Mouse (Mus musculus) forebrain, embryonic 10.5 days (tissue): ENCODE measurements around the gene Fgfr2. TPM values are rescaled to one million over a fixed set of nuclear protein-coding genes. Genes with fewer than 3 reads are reported as not detected.

Source experiments
- DNase-seq: peaks from one replicate; pipeline ENCODE4 v3.0.0-alpha.2; 2017; ENCODE audit warnings: low spot score; ENCODE audit errors: extremely low spot score
- H3K27ac ChIP-seq: fragments of 300-500 bp; sonication (generic); 2 replicates; pipeline ENCODE4 v1.5.1; 2016; ENCODE audit warnings: mild to moderate bottlenecking
- H3K27me3 ChIP-seq: fragments of 300-500 bp; sonication (generic); 2 replicates; pipeline ENCODE4 v1.6.1; 2016; ENCODE audit warnings: mild to moderate bottlenecking; ENCODE audit not compliant: poor library complexity, severe bottlenecking
- H3K36me3 ChIP-seq: fragments of 300-500 bp; sonication (generic); replicated peaks from 2 replicates; pipeline ENCODE4 v1.6.1; 2016; ENCODE audit warnings: mild to moderate bottlenecking, moderate library complexity
- H3K4me1 ChIP-seq: fragments of 300-500 bp; sonication (generic); 2 replicates; pipeline ENCODE4 v1.6.1; 2016
- H3K4me3 ChIP-seq: fragments of 300-500 bp; sonication (generic); 2 replicates; pipeline ENCODE4 v1.5.1; 2016; ENCODE audit warnings: mild to moderate bottlenecking, moderate library complexity
- H3K9me3 ChIP-seq: fragments of 300-500 bp; sonication (generic); 2 replicates; pipeline ENCODE4 v1.6.1; 2016; ENCODE audit warnings: mild to moderate bottlenecking, moderate library complexity
- WGBS: fragments of 180-500 bp; shearing (Covaris S2); methylation state at CpG from one replicate; pipeline ENCODE4 v1.1.7; 2016; 5-methylcytosine and 5-hydroxymethylcytosine counted together
- polyA plus RNA-seq: library from polyadenylated mRNA; unstranded; fragments of >200 nt; fragmentation: Nextera tagmentation; extraction: Ambion mirVana; gene quantifications from 2 replicates; pipeline ENCODE4 v1.2.1, GENCODE M21; 2016

Gene Fgfr2
- polyA plus RNA-seq, 1 experiment from 2014 or later = 55.7 TPM

DNA sequence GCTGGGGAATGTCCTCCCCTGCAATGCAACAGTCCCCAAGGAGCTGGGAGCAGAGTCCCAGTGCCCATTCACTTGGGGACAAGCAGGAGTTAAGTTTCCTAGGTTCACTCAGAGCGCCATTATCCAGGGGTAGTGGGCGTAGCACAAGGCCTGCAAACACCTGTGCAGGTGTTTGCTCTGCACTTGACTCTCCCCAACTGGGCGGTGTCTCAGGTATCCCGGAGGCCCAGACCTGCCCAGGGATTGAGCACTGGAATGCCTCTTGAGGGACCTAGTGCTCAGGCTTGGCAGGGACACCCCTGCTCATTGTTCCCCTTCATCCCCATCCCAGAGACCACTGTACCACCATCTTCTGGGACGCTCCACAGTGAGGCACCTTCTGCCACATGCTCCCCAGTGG, 1243.0 kb downstream of the Fgfr2 start:
- Histone ChIP-seq H3K27ac (no peak overlapping the region), H3K27me3 (peaks cover 77% of the 10 kb centered on the region), H3K4me3 (no peak overlapping the region), H3K9me3 (no peaks in the 10 kb centered on the region), H3K36me3 (no peaks in the 10 kb centered on the region), H3K4me1 (peaks cover 4% of the 10 kb centered on the region; the same call in 1 of the 2 replicates)
- 81% methylated on average over 5 of the region's 5 CpGs for WGBS
- no peak for DNase-seq

DNA sequence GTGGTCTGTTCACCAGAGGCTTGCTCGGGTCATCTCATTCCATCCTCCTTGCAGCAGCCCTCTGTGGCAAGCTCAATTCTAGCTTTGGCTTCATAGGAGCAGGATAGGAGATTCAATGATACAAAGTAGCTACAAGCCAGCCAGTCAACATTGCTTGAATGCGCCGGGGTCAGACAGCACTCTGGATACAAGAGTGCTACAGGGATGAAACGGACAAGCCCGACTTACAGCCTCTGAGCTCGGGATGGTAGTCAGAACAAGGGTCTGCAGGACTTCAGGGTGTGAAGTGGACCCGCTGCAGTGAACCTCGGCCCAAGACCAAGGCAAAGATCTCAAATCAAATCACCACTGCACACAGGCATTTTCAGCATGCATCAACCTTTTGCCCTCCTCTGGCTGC, 1244.3 kb downstream of the Fgfr2 start:
- no peak overlapping the region for H3K4me3 ChIP-seq
- WGBS = 81% methylated on average over 8 of the region's 8 CpGs
- H3K27me3 ChIP-seq = peaks cover 75% of the 10 kb centered on the region
- H3K4me1 ChIP-seq = peaks cover 4% of the 10 kb centered on the region; the same call in 1 of the 2 replicates
- no peaks in the 10 kb centered on the region for H3K36me3 ChIP-seq
- DNase-seq = no peak
- no peak overlapping the region for H3K27ac ChIP-seq
- no peaks in the 10 kb centered on the region for H3K9me3 ChIP-seq

DNA sequence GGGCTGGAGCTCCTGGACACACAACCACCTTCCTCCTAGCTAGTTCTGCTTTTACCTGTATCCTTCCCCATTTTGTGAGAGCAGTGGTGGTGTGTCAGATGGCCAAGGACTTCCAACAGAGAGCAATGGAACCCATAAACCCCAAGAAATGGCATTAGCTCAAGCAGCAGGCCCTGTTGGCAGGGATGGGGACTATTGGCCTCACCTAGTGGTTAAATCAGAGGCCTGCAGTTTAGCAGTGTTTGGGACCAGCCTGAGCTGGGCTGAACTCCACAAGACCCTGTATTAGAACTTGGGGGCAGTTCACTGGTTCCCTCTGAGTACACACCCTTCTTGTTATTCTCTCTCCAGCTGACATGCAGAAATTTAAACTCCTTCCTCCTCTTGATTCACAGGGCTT, 1262.0 kb downstream of the Fgfr2 start:
- H3K27ac ChIP-seq = no peak overlapping the region
- H3K4me1 ChIP-seq = no peaks in the 10 kb centered on the region
- H3K4me3 ChIP-seq = no peak overlapping the region
- no peak for DNase-seq
- no peaks in the 10 kb centered on the region for H3K36me3 ChIP-seq
- H3K27me3 ChIP-seq = peaks cover 29% of the 10 kb centered on the region
- H3K9me3 ChIP-seq = no peaks in the 10 kb centered on the region

GRCm38 (mm10) chr7:131855641-131856040, 1267.5 kb downstream of the Fgfr2 start:
- WGBS = 83% methylated on average over 2 of the region's 2 CpGs

DNA sequence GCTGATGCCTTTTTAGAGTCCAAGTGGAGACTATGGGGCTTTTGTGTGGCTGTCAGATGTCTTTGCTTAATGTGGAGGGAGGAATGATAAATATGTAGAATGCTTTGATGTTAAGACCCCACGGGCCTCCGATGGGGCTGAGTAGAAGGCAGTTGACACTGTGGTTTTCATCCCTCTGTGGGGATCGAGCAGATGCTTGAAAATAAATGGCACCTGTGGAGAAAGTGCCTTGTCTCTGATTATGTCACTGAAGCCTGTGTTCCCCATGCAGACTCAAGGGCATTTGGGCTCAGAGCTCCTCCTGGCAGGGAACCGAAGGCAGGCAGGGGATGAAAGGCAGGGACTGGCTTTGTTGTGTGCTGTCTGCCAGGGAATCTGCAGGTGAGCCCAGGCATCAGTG, 1272.6 kb downstream of the Fgfr2 start:
- Histone ChIP-seq H3K4me3 (no peak overlapping the region), H3K27ac (no peak overlapping the region), H3K27me3 (peaks cover 43% of the 10 kb centered on the region), H3K36me3 (no peaks in the 10 kb centered on the region), H3K9me3 (no peaks in the 10 kb centered on the region), H3K4me1 (peaks cover 30% of the 10 kb centered on the region)
- no peak for DNase-seq
- WGBS = 66% methylated on average over 4 of the region's 4 CpGs

More at GRCm38 (mm10) chr7:131855641-131856040, 1267.5 kb downstream of the Fgfr2 start:
- Histone ChIP-seq H3K36me3 (no peaks in the 10 kb centered on the region), H3K4me3 (no peak overlapping the region), H3K27me3 (peaks cover 11% of the 10 kb centered on the region), H3K27ac (no peak overlapping the region), H3K9me3 (no peaks in the 10 kb centered on the region), H3K4me1 (peaks cover 3% of the 10 kb centered on the region)
- no peak for DNase-seq

GRCm38 (mm10) chr7:131846066-131846905, 1276.9 kb downstream of the Fgfr2 start:
- no peak for DNase-seq
- H3K27ac ChIP-seq = no peak overlapping the region

DNA sequence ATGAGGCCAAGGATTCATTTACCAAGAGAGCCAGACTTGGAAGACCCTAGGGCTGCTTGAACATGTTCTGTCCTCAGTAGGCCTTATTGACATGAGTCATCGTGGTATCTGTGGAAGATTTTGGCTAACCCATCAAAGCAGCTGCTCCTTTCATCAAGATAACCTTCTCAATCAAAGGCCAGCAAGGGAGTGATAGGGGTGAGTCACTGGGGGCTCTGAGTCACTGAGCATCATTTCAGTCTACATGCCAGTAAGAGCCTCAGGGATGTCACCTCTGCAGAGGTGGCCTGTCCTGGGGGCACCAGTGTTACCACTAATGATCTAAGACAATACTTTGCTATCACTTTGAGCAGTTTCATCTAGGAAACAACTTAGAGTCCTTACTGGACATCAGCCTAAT, 1292.9 kb downstream of the Fgfr2 start:
- DNase-seq = no peak
- H3K27ac ChIP-seq = no peak overlapping the region
- H3K27me3 ChIP-seq = peaks cover 17% of the 10 kb centered on the region
- no peaks in the 10 kb centered on the region for H3K9me3 ChIP-seq
- no peaks in the 10 kb centered on the region for H3K36me3 ChIP-seq
- 89% methylated on average over 1 of the region's 1 CpGs for WGBS
- no peak overlapping the region for H3K4me3 ChIP-seq
- 0 out of 2 replicates have a peak, but pooled peaks cover 8% of the 10 kb centered on the region for H3K4me1 ChIP-seq

More at GRCm38 (mm10) chr7:131846066-131846905, 1276.9 kb downstream of the Fgfr2 start:
- no peaks in the 10 kb centered on the region for H3K36me3 ChIP-seq
- H3K9me3 ChIP-seq = no peaks in the 10 kb centered on the region
- no peak overlapping the region for H3K4me3 ChIP-seq
- H3K4me1 ChIP-seq = peaks cover 33% of the 10 kb centered on the region
- H3K27me3 ChIP-seq = peaks cover 75% of the 10 kb centered on the region
- WGBS = 48% methylated on average over 20 of the region's 20 CpGs

- H3K27me3 ChIP-seq = peaks cover 47% of the 10 kb centered on the region
- H3K9me3 ChIP-seq = no peaks in the 10 kb centered on the region
- H3K4me1 ChIP-seq = no peaks in the 10 kb centered on the region
- H3K4me3 ChIP-seq = no peak overlapping the region
- WGBS = 88% methylated on average over 5 of the region's 5 CpGs
- DNase-seq = no peak
- no peaks in the 10 kb centered on the region for H3K36me3 ChIP-seq
- H3K27ac ChIP-seq = no peak overlapping the region
Measured at GRCm38 (mm10) chr7:131826811-131827210, 1296.3 kb downstream of the Fgfr2 start.

DNA sequence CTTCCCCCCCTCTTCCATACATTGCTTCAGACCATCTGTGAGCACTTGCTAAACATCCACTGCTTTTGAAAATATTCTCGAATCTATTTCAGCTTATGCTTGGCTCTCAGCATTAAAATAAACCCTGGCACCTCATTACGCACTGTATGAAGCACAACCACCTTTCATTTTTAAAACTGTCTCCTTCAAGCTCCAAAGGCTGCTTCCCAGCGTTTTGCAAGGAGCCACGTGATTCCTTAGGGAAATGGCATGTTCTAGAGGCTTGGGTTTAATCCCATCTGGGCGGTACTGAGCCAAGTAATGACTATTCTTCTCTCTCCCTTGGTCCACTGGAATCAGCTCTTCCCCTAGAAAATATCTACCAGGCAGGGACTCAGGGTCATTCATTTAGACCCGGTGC, 1305.2 kb downstream of the Fgfr2 start:
- no peaks in the 10 kb centered on the region for H3K9me3 ChIP-seq
- 82% methylated on average over 6 of the region's 6 CpGs for WGBS
- H3K27ac ChIP-seq = no peak overlapping the region
- no peak for DNase-seq
- H3K4me1 ChIP-seq = peaks cover 14% of the 10 kb centered on the region
- H3K4me3 ChIP-seq = no peak overlapping the region
- no peaks in the 10 kb centered on the region for H3K36me3 ChIP-seq
- peaks cover 93% of the 10 kb centered on the region for H3K27me3 ChIP-seq

DNA sequence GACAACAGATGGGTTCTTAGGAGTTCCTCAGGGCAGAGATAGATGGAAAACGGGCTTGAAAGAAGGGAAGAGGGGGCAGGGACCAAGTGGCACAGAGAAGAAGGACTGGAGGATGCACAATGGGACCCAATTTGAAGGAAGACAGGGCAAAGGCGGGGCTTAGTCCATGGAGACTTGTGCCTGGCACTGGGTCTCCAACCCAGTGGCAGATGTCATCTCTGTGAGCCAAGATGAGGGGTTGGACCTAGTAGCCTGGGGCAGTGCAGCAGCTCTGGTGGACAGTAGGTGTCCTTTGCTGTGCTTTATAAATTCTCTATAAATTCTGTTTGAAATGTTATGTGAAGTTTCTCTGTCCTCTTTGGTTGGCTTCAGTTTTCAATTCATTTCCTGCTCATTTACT, 1306.5 kb downstream of the Fgfr2 start:
- H3K4me1 ChIP-seq = peaks cover 14% of the 10 kb centered on the region
- DNase-seq = no peak
- WGBS = 75% methylated on average over 2 of the region's 2 CpGs
- peaks cover 98% of the 10 kb centered on the region for H3K27me3 ChIP-seq
- H3K36me3 ChIP-seq = no peaks in the 10 kb centered on the region
- no peak overlapping the region for H3K4me3 ChIP-seq
- no peak overlapping the region for H3K27ac ChIP-seq
- H3K9me3 ChIP-seq = no peaks in the 10 kb centered on the region

GRCm38 (mm10) chr7:131812116-131812515, 1311.0 kb downstream of the Fgfr2 start:
- Histone ChIP-seq H3K36me3 (no peaks in the 10 kb centered on the region), H3K27ac (no peak overlapping the region), H3K9me3 (no peaks in the 10 kb centered on the region), H3K27me3 (peaks cover 100% of the 10 kb centered on the region), H3K4me3 (no peak overlapping the region), H3K4me1 (peaks cover 28% of the 10 kb centered on the region)
- WGBS = 90% methylated on average over 6 of the region's 6 CpGs
- DNase-seq = no peak

GRCm38 (mm10) chr7:131810916-131811315, 1312.2 kb downstream of the Fgfr2 start:
- 85% methylated on average over 4 of the region's 4 CpGs for WGBS
- no peaks in the 10 kb centered on the region for H3K9me3 ChIP-seq
- no peak for DNase-seq
- H3K4me1 ChIP-seq = peaks cover 40% of the 10 kb centered on the region
- H3K36me3 ChIP-seq = no peaks in the 10 kb centered on the region
- no peak overlapping the region for H3K27ac ChIP-seq
- no peak overlapping the region for H3K4me3 ChIP-seq
- peaks cover 100% of the 10 kb centered on the region for H3K27me3 ChIP-seq

DNA sequence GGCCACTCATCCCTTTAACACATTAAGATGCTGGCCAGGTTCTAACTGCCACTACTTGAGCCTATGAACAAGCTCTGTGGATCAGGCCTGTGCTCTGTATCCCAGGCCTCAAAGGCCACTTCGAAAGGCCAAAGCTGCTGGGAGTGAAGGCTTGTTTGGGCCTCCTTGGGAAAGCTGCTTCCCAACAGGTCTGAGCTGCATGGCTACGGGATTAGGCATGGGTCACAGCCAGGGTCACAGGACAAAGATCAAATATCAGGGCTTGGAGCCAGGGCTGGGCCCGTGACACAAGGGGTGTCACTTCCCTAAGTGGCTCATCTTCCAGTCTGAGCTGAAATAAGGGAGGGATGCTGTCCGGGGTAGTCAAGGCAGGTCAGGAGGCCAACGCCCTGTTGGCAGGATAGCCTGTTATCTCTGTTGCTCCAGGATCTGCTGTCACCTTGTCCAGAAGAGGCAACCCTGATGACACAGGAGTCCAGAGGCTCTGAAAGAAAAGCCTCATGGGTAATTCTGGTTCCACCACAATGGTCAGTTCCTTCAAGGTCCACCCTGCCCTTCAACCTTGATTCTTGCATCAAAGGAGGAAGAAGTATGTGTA, 1313.5 kb downstream of the Fgfr2 start:
- Histone ChIP-seq H3K9me3 (no peaks in the 10 kb centered on the region), H3K4me3 (no peak overlapping the region), H3K36me3 (no peaks in the 10 kb centered on the region), H3K27ac (no peak overlapping the region), H3K27me3 (peaks cover 98% of the 10 kb centered on the region), H3K4me1 (peaks cover 52% of the 10 kb centered on the region)
- no peak for DNase-seq
- 19% methylated on average over 5 of the region's 5 CpGs for WGBS
